Mouse (Mus musculus) heart, embryonic 11.5 days (tissue): ENCODE measurements around the gene 1110032A03Rik. TPM values are rescaled to one million over a fixed set of nuclear protein-coding genes. Genes with fewer than 3 reads are reported as not detected.

Source experiments
- ATAC-seq: fragments of 200-750 bp; cut with Nextera tagmentation; replicated peaks from 2 replicates; pipeline ENCODE4 v1.8.0; 2017; ENCODE audit warnings: moderate library complexity; ENCODE audit not compliant: insufficient number of reproducible peaks, low FRiP score, low TSS enrichment
- H3K27ac ChIP-seq: fragments of 300-500 bp; sonication (generic); 2 replicates; pipeline ENCODE4 v1.5.1; 2014; ENCODE audit warnings: mild to moderate bottlenecking, low read depth, low read length
- H3K27me3 ChIP-seq: fragments of 300-500 bp; sonication (generic); 2 replicates; pipeline ENCODE4 v1.6.1; 2014; ENCODE audit warnings: mild to moderate bottlenecking, low read length, mixed read lengths; ENCODE audit not compliant: control insufficient read depth, insufficient read depth
- H3K36me3 ChIP-seq: fragments of 300-500 bp; sonication (generic); 2 replicates; pipeline ENCODE4 v1.6.1; 2014; ENCODE audit warnings: mild to moderate bottlenecking, low read length, moderate library complexity, mixed read lengths; ENCODE audit not compliant: control insufficient read depth, insufficient read depth
- H3K4me1 ChIP-seq: fragments of 300-500 bp; sonication (generic); 2 replicates; pipeline ENCODE4 v1.6.1; 2014; ENCODE audit warnings: low read length; ENCODE audit not compliant: control insufficient read depth, insufficient read depth
- H3K4me2 ChIP-seq: fragments of 300-500 bp; sonication (generic); 2 replicates; pipeline ENCODE4 v1.6.1; 2014; ENCODE audit warnings: mild to moderate bottlenecking, moderate library complexity
- H3K4me3 ChIP-seq: fragments of 300-500 bp; sonication (generic); 2 replicates; pipeline ENCODE4 v1.5.1; 2014; ENCODE audit warnings: low read depth, low read length
- H3K9ac ChIP-seq: fragments of 300-500 bp; sonication (generic); 2 replicates; pipeline ENCODE4 v1.6.1; 2014; ENCODE audit warnings: mild to moderate bottlenecking, low read depth, low read length, moderate library complexity
- H3K9me3 ChIP-seq: fragments of 300-500 bp; sonication (generic); replicated peaks from 2 replicates; pipeline ENCODE4 v1.6.1; 2016; ENCODE audit warnings: low read length; ENCODE audit not compliant: control insufficient read depth
- WGBS: fragments of 180-500 bp; shearing (Covaris S2); extraction: QIAGEN DNeasy Blood & Tissue Kit; methylation state at CpG from one replicate; pipeline ENCODE4 v1.1.7; 2014; ENCODE audit not compliant: insufficient replicate concordance; 5-methylcytosine and 5-hydroxymethylcytosine counted together
- polyA plus RNA-seq: library from polyadenylated mRNA; unstranded; fragments of >200 nt; fragmentation: Nextera tagmentation; extraction: Ambion mirVana; gene quantifications from 2 replicates; pipeline ENCODE4 v1.2.1, GENCODE M21; 2014

The 1110032A03Rik gene
- polyA plus RNA-seq, 1 experiment from 2014 or later, result 22.2 TPM

GRCm38 (mm10) chr9:50796776-50797175 lies 21.5 kb upstream of the 1110032A03Rik start:
- ATAC-seq, result no peak
- WGBS, result 86% methylated on average over 8 of the region's 8 CpGs

GRCm38 (mm10) chr9:50795266-50795665 lies 19.9 kb upstream of the 1110032A03Rik start:
- Histone ChIP-seq H3K36me3 (peaks cover 4% of the 10 kb centered on the region; the same call in 1 of the 2 replicates), H3K9me3 (no peaks in the 10 kb centered on the region), H3K4me3 (no peak overlapping the region), H3K4me1 (no peaks in the 10 kb centered on the region), H3K4me2 (no peak overlapping the region), H3K27ac (no peak overlapping the region), H3K27me3 (no peaks in the 10 kb centered on the region), H3K9ac (no peak overlapping the region)
- no peak for ATAC-seq
- WGBS, result 88% methylated on average over 3 of the region's 3 CpGs

More at GRCm38 (mm10) chr9:50796776-50797175, 21.5 kb upstream of the 1110032A03Rik start:
- no peaks in the 10 kb centered on the region for H3K27me3 ChIP-seq
- no peaks in the 10 kb centered on the region for H3K9me3 ChIP-seq
- H3K9ac ChIP-seq, result no peak overlapping the region
- no peak overlapping the region for H3K4me2 ChIP-seq
- H3K27ac ChIP-seq, result no peak overlapping the region
- H3K36me3 ChIP-seq, result peaks cover 7% of the 10 kb centered on the region; the same call in 1 of the 2 replicates
- H3K4me1 ChIP-seq, result no peaks in the 10 kb centered on the region
- no peak overlapping the region for H3K4me3 ChIP-seq

GRCm38 (mm10) chr9:50782155-50782554 lies 6.8 kb upstream of the 1110032A03Rik start:
- H3K4me3 ChIP-seq, result no peak overlapping the region
- H3K4me1 ChIP-seq, result no peaks in the 10 kb centered on the region
- WGBS, result 69% methylated on average over 2 of the region's 2 CpGs
- H3K9me3 ChIP-seq, result no peaks in the 10 kb centered on the region
- peaks cover 29% of the 10 kb centered on the region for H3K36me3 ChIP-seq
- H3K9ac ChIP-seq, result no peak overlapping the region
- no peak overlapping the region for H3K27ac ChIP-seq
- H3K27me3 ChIP-seq, result no peaks in the 10 kb centered on the region
- no peak overlapping the region for H3K4me2 ChIP-seq
- ATAC-seq, result no peak

GRCm38 (mm10) chr9:50776162-50776760 lies 941 bp upstream of the 1110032A03Rik start:
- Histone ChIP-seq H3K27ac (no peak overlapping the region), H3K4me3 (peak overlapping the region; percentile 84), H3K9ac (peak overlapping the region; percentile 90), H3K27me3 (no peaks in the 10 kb centered on the region), H3K4me1 (no peaks in the 10 kb centered on the region), H3K9me3 (no peaks in the 10 kb centered on the region), H3K4me2 (peak overlapping the region; percentile 79), H3K36me3 (peaks cover 8% of the 10 kb centered on the region)
- 63% methylated on average over 11 of the region's 11 CpGs for WGBS
- no peak for ATAC-seq

GRCm38 (mm10) chr9:50775662-50776126 lies 374 bp upstream of the 1110032A03Rik start:
- Histone ChIP-seq H3K36me3 (peaks cover 4% of the 10 kb centered on the region; the same call in 1 of the 2 replicates), H3K9ac (peak overlapping the region; percentile 90), H3K27ac (peak overlapping the region; percentile 65), H3K4me1 (no peaks in the 10 kb centered on the region), H3K9me3 (no peaks in the 10 kb centered on the region), H3K27me3 (no peaks in the 10 kb centered on the region), H3K4me2 (peak overlapping the region; percentile 79), H3K4me3 (peak overlapping the region; percentile 84)
- peak; percentile 46; the same call in 1 of the 2 replicates for ATAC-seq
- WGBS, result under 1% methylated on average over 30 of the region's 30 CpGs

GRCm38 (mm10) chr9:50774026-50774462 lies 1.3 kb downstream of the 1110032A03Rik start:
- no peaks in the 10 kb centered on the region for H3K27me3 ChIP-seq
- no peak overlapping the region for H3K27ac ChIP-seq
- H3K4me1 ChIP-seq, result no peaks in the 10 kb centered on the region; the same call in 1 of the 2 replicates
- no peaks in the 10 kb centered on the region for H3K9me3 ChIP-seq
- peaks cover 2% of the 10 kb centered on the region; the same call in 1 of the 2 replicates for H3K36me3 ChIP-seq
- WGBS, result 71% methylated on average over 4 of the region's 4 CpGs
- H3K9ac ChIP-seq, result no peak overlapping the region
- H3K4me2 ChIP-seq, result peak overlapping the region; percentile 79
- ATAC-seq, result no peak
- H3K4me3 ChIP-seq, result no peak overlapping the region

- H3K27ac ChIP-seq, result no peak overlapping the region
- ATAC-seq, result no peak
- H3K4me2 ChIP-seq, result no peak overlapping the region
- no peak overlapping the region for H3K4me3 ChIP-seq
- H3K4me1 ChIP-seq, result peaks cover 8% of the 10 kb centered on the region
- WGBS, result 88% methylated on average over 2 of the region's 2 CpGs
- no peaks in the 10 kb centered on the region for H3K9me3 ChIP-seq
- H3K36me3 ChIP-seq, result no peaks in the 10 kb centered on the region
- no peak overlapping the region for H3K9ac ChIP-seq
- H3K27me3 ChIP-seq, result no peaks in the 10 kb centered on the region
Measured at GRCm38 (mm10) chr9:50770011-50770410, 5.3 kb downstream of the 1110032A03Rik start.

GRCm38 (mm10) chr9:50768107-50769002 lies 7.0 kb downstream of the 1110032A03Rik start, which contains the start of gene Fdxacb1:
Gene Fdxacb1 (plus strand): TSS chr9:50768236.
- peak within 1 kb of the TSS; percentile 81 for H3K9ac ChIP-seq
- H3K4me2 ChIP-seq, result peak within 1 kb of the TSS; percentile 91
- no peaks in the 10 kb centered on the region for H3K27me3 ChIP-seq
- peak within 1 kb of the TSS; percentile 73 for H3K4me3 ChIP-seq
- WGBS, result 5% methylated on average over 59 of the region's 59 CpGs
- H3K4me1 ChIP-seq, result peaks cover 8% of the 10 kb centered on the region
- ATAC-seq, result peak; percentile 97
- peak within 1 kb of the TSS; percentile 91 for H3K27ac ChIP-seq
- H3K9me3 ChIP-seq, result no peaks in the 10 kb centered on the region
- no peaks in the 10 kb centered on the region for H3K36me3 ChIP-seq
